Mouse (Mus musculus) MEL (cell line): ENCODE results near the gene Hspa12b. TPM values are rescaled to one million over a fixed set of nuclear protein-coding genes. Genes with fewer than 3 reads are reported as not detected.

Source experiments
- DNase-seq: peaks from one replicate; pipeline ENCODE4 v3.0.0; 2011; ENCODE audit warnings: low read depth, low spot score
- H3K27ac ChIP-seq: 2 replicates; pipeline ENCODE4 v1.5.1; 2012; ENCODE audit warnings: low read depth, mild to moderate bottlenecking, control low read depth, low read length, moderate library complexity; ENCODE audit not compliant: control insufficient read depth
- H3K27me3 ChIP-seq, 2 experiments: fragments of 150-350 bp in 1 of 2; sonication (generic) in 1 of 2; 2 replicates each; pipeline ENCODE4 v1.6.1; 2012; ENCODE audit warnings: low read length in 2 of 2, mild to moderate bottlenecking in 2 of 2, improper control_type of control experiment in 1 of 2, moderate library complexity in 1 of 2; ENCODE audit not compliant: insufficient read depth in 2 of 2, control insufficient read depth in 1 of 2
- H3K36me3 ChIP-seq, 2 experiments: 2 replicates each; pipeline ENCODE4 v1.6.1; 2012 to 2014; ENCODE audit warnings: low read length in 2 of 2, improper control_type of control experiment in 1 of 2, inconsistent platforms in 1 of 2, mild to moderate bottlenecking in 1 of 2; ENCODE audit not compliant: insufficient read depth in 2 of 2, control insufficient read depth in 1 of 2
- H3K4me1 ChIP-seq, 2 experiments: fragments of 150-350 bp in 1 of 2; sonication (generic) in 1 of 2; 2 replicates each; pipeline ENCODE4 v1.6.1; 2012; ENCODE audit warnings: low read length in 2 of 2, improper control_type of control experiment in 1 of 2, mild to moderate bottlenecking in 1 of 2; ENCODE audit not compliant: insufficient read depth in 2 of 2, control insufficient read depth in 1 of 2
- H3K4me3 ChIP-seq, 2 experiments: fragments of 150-350 bp in 1 of 2; sonication (generic) in 1 of 2; 2 replicates each; pipeline ENCODE4 v1.5.1; 2012; ENCODE audit warnings: low read depth in 2 of 2, low read length in 2 of 2, mild to moderate bottlenecking in 2 of 2, moderate library complexity in 2 of 2, control low read depth in 1 of 2, improper control_type of control experiment in 1 of 2; ENCODE audit not compliant: control insufficient read depth in 1 of 2, insufficient read depth in 1 of 2
- H3K79me2 ChIP-seq: 2 replicates; pipeline ENCODE4 v1.6.1; 2012; ENCODE audit warnings: mild to moderate bottlenecking, low read length, moderate library complexity; ENCODE audit not compliant: control insufficient read depth, poor library complexity, insufficient read depth
- H3K9ac ChIP-seq: 2 replicates; pipeline ENCODE4 v1.6.1; 2012; ENCODE audit warnings: low read depth, mild to moderate bottlenecking, control low read depth, low read length, moderate library complexity; ENCODE audit not compliant: control insufficient read depth, poor library complexity, severe bottlenecking
- H3K9me3 ChIP-seq: fragments of 150-350 bp; sonication (generic); replicated peaks from 2 replicates; pipeline ENCODE4 v1.6.1; 2012; ENCODE audit warnings: mild to moderate bottlenecking, low read length, improper control_type of control experiment, moderate library complexity; ENCODE audit not compliant: insufficient read depth
- BHLHE40 ChIP-seq: IDR thresholded peaks from 2 replicates; pipeline ENCODE4 v1.6.1; 2012; ENCODE audit warnings: low read depth, mild to moderate bottlenecking, inconsistent platforms, low read length, improper control_type of control experiment, borderline replicate concordance
- CHD1 ChIP-seq: IDR thresholded peaks from 2 replicates; pipeline ENCODE4 v1.6.1; 2012; ENCODE audit warnings: low read depth, mild to moderate bottlenecking, inconsistent platforms, low read length, improper control_type of control experiment
- CHD2 ChIP-seq: IDR thresholded peaks from 2 replicates; pipeline ENCODE4 v1.6.1; 2011; ENCODE audit warnings: low read length, improper control_type of control experiment
- CTCF ChIP-seq, 3 experiments: IDR thresholded peaks in 2 of 3; conservative IDR thresholded peaks in 1 of 3; 2 replicates each; pipeline ENCODE4 v1.5.1; 2011 to 2012; ENCODE audit warnings: low read length in 3 of 3, low read depth in 2 of 3, mild to moderate bottlenecking in 2 of 3, improper control_type of control experiment in 1 of 3, inconsistent platforms in 1 of 3, mixed read lengths in 1 of 3, moderate library complexity in 1 of 3; ENCODE audit not compliant: control insufficient read depth in 1 of 3, insufficient read depth in 1 of 3, poor library complexity in 1 of 3, severe bottlenecking in 1 of 3
- E2F4 ChIP-seq: IDR thresholded peaks from 2 replicates; pipeline ENCODE4 v1.6.1; 2011; ENCODE audit warnings: low read depth, low read length, improper control_type of control experiment, borderline replicate concordance
- ELF1 ChIP-seq: IDR thresholded peaks from 2 replicates; pipeline ENCODE4 v1.6.1; 2014; ENCODE audit warnings: low read depth, mild to moderate bottlenecking, inconsistent platforms, low read length, improper control_type of control experiment, moderate library complexity
- EP300 ChIP-seq, 2 experiments: IDR thresholded peaks; 2 replicates each; pipeline ENCODE4 v1.6.1; 2011; ENCODE audit warnings: improper control_type of control experiment in 2 of 2, low read length in 2 of 2, low read depth in 1 of 2, mild to moderate bottlenecking in 1 of 2
- ETS1 ChIP-seq: IDR thresholded peaks from 2 replicates; pipeline ENCODE4 v1.6.1; 2012; ENCODE audit warnings: low read depth, mild to moderate bottlenecking, inconsistent platforms, low read length, improper control_type of control experiment, moderate library complexity
- GABPA ChIP-seq: IDR thresholded peaks from 2 replicates; pipeline ENCODE4 v1.6.1; 2012; ENCODE audit warnings: low read depth, mild to moderate bottlenecking, inconsistent platforms, low read length, improper control_type of control experiment, moderate library complexity
- GATA1 ChIP-seq: IDR thresholded peaks from 2 replicates; pipeline ENCODE4 v1.6.1; 2011; ENCODE audit warnings: low read depth, low read length, improper control_type of control experiment
- HCFC1 ChIP-seq: IDR thresholded peaks from 2 replicates; pipeline ENCODE4 v1.6.1; 2012; ENCODE audit warnings: low read depth, mild to moderate bottlenecking, inconsistent platforms, low read length, improper control_type of control experiment, moderate library complexity
- JUND ChIP-seq: IDR thresholded peaks from 2 replicates; pipeline ENCODE4 v1.6.1; 2011; ENCODE audit warnings: low read depth, mild to moderate bottlenecking, improper control_type of control experiment, low read length
- KAT2A ChIP-seq: conservative IDR thresholded peaks from 2 replicates; pipeline ENCODE4 v1.6.1; 2012; ENCODE audit warnings: low read depth, low read length, improper control_type of control experiment, inconsistent platforms
- MAFK ChIP-seq: IDR thresholded peaks from 2 replicates; pipeline ENCODE4 v1.6.1; 2011; ENCODE audit warnings: low read depth, mild to moderate bottlenecking, low read length, improper control_type of control experiment, borderline replicate concordance
- MAZ ChIP-seq: IDR thresholded peaks from 2 replicates; pipeline ENCODE4 v1.6.1; 2012; ENCODE audit warnings: low read depth, mild to moderate bottlenecking, inconsistent platforms, low read length, improper control_type of control experiment
- MEF2A ChIP-seq: IDR thresholded peaks from 2 replicates; pipeline ENCODE4 v1.6.1; 2014; ENCODE audit warnings: low read depth, mild to moderate bottlenecking, inconsistent platforms, low read length, improper control_type of control experiment; ENCODE audit not compliant: poor library complexity, insufficient replicate concordance, severe bottlenecking; ENCODE audit errors: extremely low read depth
- MXI1 ChIP-seq: IDR thresholded peaks from 2 replicates; pipeline ENCODE4 v1.6.1; 2011; ENCODE audit warnings: mild to moderate bottlenecking, low read depth, low read length, improper control_type of control experiment
- MYC ChIP-seq: IDR thresholded peaks from 2 replicates; pipeline ENCODE4 v1.6.1; 2011; ENCODE audit warnings: low read depth, mild to moderate bottlenecking, low read length, improper control_type of control experiment, moderate library complexity
- NELFE ChIP-seq: IDR thresholded peaks from 2 replicates; pipeline ENCODE4 v1.6.1; 2011; ENCODE audit warnings: low read depth, low read length, improper control_type of control experiment
- NRF1 ChIP-seq: IDR thresholded peaks from 2 replicates; pipeline ENCODE4 v1.6.1; 2014; ENCODE audit warnings: low read depth, mild to moderate bottlenecking, inconsistent platforms, low read length, improper control_type of control experiment, moderate library complexity; ENCODE audit not compliant: poor library complexity, insufficient read depth, severe bottlenecking
- POLR2A ChIP-seq, 2 experiments: IDR thresholded peaks; 2 replicates each; pipeline ENCODE4 v1.6.1; 2011 to 2012; ENCODE audit warnings: low read length in 2 of 2, mild to moderate bottlenecking in 2 of 2, control low read depth in 1 of 2, improper control_type of control experiment in 1 of 2, low read depth in 1 of 2, moderate library complexity in 1 of 2; ENCODE audit not compliant: control insufficient read depth in 1 of 2, insufficient read depth in 1 of 2, poor library complexity in 1 of 2
- POLR2AphosphoS2 ChIP-seq: IDR thresholded peaks from 2 replicates; pipeline ENCODE4 v1.6.1; 2011; ENCODE audit warnings: low read length, improper control_type of control experiment
- POLR2AphosphoS5 ChIP-seq: IDR thresholded peaks from 2 replicates; pipeline ENCODE4 v1.6.1; 2012; ENCODE audit warnings: low read depth, borderline replicate concordance, mild to moderate bottlenecking, inconsistent platforms, low read length, moderate library complexity, mixed read lengths
- RAD21 ChIP-seq: IDR thresholded peaks from 2 replicates; pipeline ENCODE4 v1.6.1; 2011; ENCODE audit warnings: mild to moderate bottlenecking, low read depth, low read length, improper control_type of control experiment
- RCOR1 ChIP-seq: IDR thresholded peaks from 2 replicates; pipeline ENCODE4 v1.6.1; 2012; ENCODE audit warnings: low read depth, mild to moderate bottlenecking, inconsistent platforms, low read length, improper control_type of control experiment
- SMC3 ChIP-seq: IDR thresholded peaks from 2 replicates; pipeline ENCODE4 v1.6.1; 2011; ENCODE audit warnings: low read depth, low read length, improper control_type of control experiment
- TAL1 ChIP-seq: IDR thresholded peaks from 2 replicates; pipeline ENCODE4 v1.6.1; 2012; ENCODE audit warnings: mild to moderate bottlenecking, inconsistent platforms, low read length, moderate library complexity, mixed read lengths
- TBP ChIP-seq: IDR thresholded peaks from 2 replicates; pipeline ENCODE4 v1.8.0; 2011; ENCODE audit warnings: low read depth, low read length, improper control_type of control experiment
- TCF12 ChIP-seq: IDR thresholded peaks from 2 replicates; pipeline ENCODE4 v1.6.1; 2014; ENCODE audit warnings: low read depth, mild to moderate bottlenecking, inconsistent platforms, low read length, improper control_type of control experiment, moderate library complexity
- UBTF ChIP-seq: IDR thresholded peaks from 2 replicates; pipeline ENCODE4 v1.6.1; 2012; ENCODE audit warnings: low read depth, mild to moderate bottlenecking, inconsistent platforms, low read length, improper control_type of control experiment, moderate library complexity, borderline replicate concordance; ENCODE audit not compliant: insufficient read depth
- USF1 ChIP-seq: IDR thresholded peaks from 2 replicates; pipeline ENCODE4 v1.6.1; 2014; ENCODE audit warnings: low read depth, mild to moderate bottlenecking, inconsistent platforms, low read length, improper control_type of control experiment, moderate library complexity
- USF2 ChIP-seq, 2 experiments: IDR thresholded peaks; 2 replicates each; pipeline ENCODE4 v1.6.1; 2011 to 2012; ENCODE audit warnings: improper control_type of control experiment in 2 of 2, low read length in 2 of 2, borderline replicate concordance in 1 of 2, inconsistent platforms in 1 of 2, low read depth in 1 of 2, mild to moderate bottlenecking in 1 of 2; ENCODE audit not compliant: insufficient read depth in 1 of 2
- ZC3H11A ChIP-seq: IDR thresholded peaks from 2 replicates; pipeline ENCODE4 v1.6.1; 2012; ENCODE audit warnings: low read depth, mild to moderate bottlenecking, inconsistent platforms, low read length, improper control_type of control experiment
- ZKSCAN1 ChIP-seq: IDR thresholded peaks from 2 replicates; pipeline ENCODE4 v1.6.1; 2012; ENCODE audit warnings: low read depth, mild to moderate bottlenecking, inconsistent platforms, low read length, improper control_type of control experiment, moderate library complexity
- ZMIZ1 ChIP-seq: IDR thresholded peaks from 2 replicates; pipeline ENCODE4 v1.6.1; 2012; ENCODE audit warnings: low read depth, mild to moderate bottlenecking, inconsistent platforms, low read length, improper control_type of control experiment, moderate library complexity
- ZNF384 ChIP-seq: IDR thresholded peaks from 2 replicates; pipeline ENCODE4 v1.6.1; 2012; ENCODE audit warnings: low read depth, mild to moderate bottlenecking, inconsistent platforms, low read length, improper control_type of control experiment
- polyA plus RNA-seq, 2 experiments: library from polyadenylated mRNA; stranded (reverse) in 1 of 2; unstranded in 1 of 2; fragments of >175 nt in 1 of 2; fragments of >200 nt in 1 of 2; gene quantifications; 2 replicates each; pipeline versions ENCODE4 v1.2.1 to v1.2.4; 2012; ENCODE audit warnings: low replicate concordance in 2 of 2, low read depth in 1 of 2; ENCODE audit not compliant: insufficient read length in 2 of 2, insufficient read depth in 1 of 2, missing spikeins in 1 of 2
- total RNA-seq: library from RNA; depleted of rRNA; stranded (reverse); fragments of 300-350 nt; gene quantifications from 2 replicates; pipeline ENCODE4 v1.2.3, GENCODE M21; 2012

Gene Hspa12b
- total and polyA plus RNA-seq, 3 experiments, result 0.04 to 1.2 TPM; not detected in 1

- peak; percentile 99 for DNase-seq
- Histone ChIP-seq H3K27ac (peak within 1 kb of the TSS; percentile 45), H3K27me3 (no peaks in the 10 kb centered on the region), H3K4me1 (peaks cover 0 to 4% of the 10 kb centered on the region in 2 experiments; a peak in 1 of 4 replicates), H3K79me2 (peaks cover 6% of the 10 kb centered on the region), H3K9ac (peak within 1 kb of the TSS; percentile 78), H3K4me3 (peak within 1 kb of the TSS; percentile 66 to 80), H3K9me3 (no peaks in the 10 kb centered on the region), H3K36me3 (no peaks in the 10 kb centered on the region; a peak in 2 of 4 replicates)
- TF ChIP-seq EP300 (IDR thresholded peaks at IDR 0.05; ENCODE audit: low read depth in 1 of 2, low read length in 2 of 2) (no peak), HCFC1 (no peak; the same call in none of the 2 replicates), RAD21 (no peak), KAT2A (no peak), RCOR1 (no peak), GABPA (no peak), ZNF384 (no peak), CHD1 (no peak), BHLHE40 (peak; percentile 92), MYC (peak; percentile 86), POLR2AphosphoS2 (peak; percentile 96), TCF12 (no peak; the same call in 1 of the 2 replicates), UBTF (no peak), CTCF (IDR thresholded peaks at IDR 0.05 in 2 of 3, conservative IDR thresholded peaks at IDR 0.05 in 1 of 3; ENCODE audit: control insufficient read depth in 1 of 3, insufficient read depth in 1 of 3, low read depth in 2 of 3, low read length in 3 of 3, poor library complexity in 1 of 3, severe bottlenecking in 1 of 3) (no peak), ZC3H11A (no peak), CHD2 (no peak; the same call in 1 of the 2 replicates), ZKSCAN1 (no peak), MAZ (no peak), ETS1 (0 out of 2 replicates have a peak, but pooled peaks have one; percentile 28), NRF1 (peak; percentile 32; the same call in 1 of the 2 replicates), GATA1 (no peak), MXI1 (peak; percentile 86), SMC3 (no peak), JUND (no peak), TBP (peak; percentile 40; the same call in 1 of the 2 replicates), USF1 (peak; percentile 100), ELF1 (0 out of 2 replicates have a peak, but pooled peaks have one; percentile 7), MAFK (no peak), POLR2AphosphoS5 (peak; percentile 84; the same call in 1 of the 2 replicates), POLR2A (IDR thresholded peaks at IDR 0.05; ENCODE audit: control insufficient read depth in 1 of 2, insufficient read depth in 1 of 2, low read depth in 1 of 2, low read length in 2 of 2, poor library complexity in 1 of 2) (peak; percentile 89 to 96), E2F4 (no peak), NELFE (peak; percentile 95), MEF2A (no peak), USF2 (IDR thresholded peaks at IDR 0.05; ENCODE audit: borderline replicate concordance in 1 of 2, insufficient read depth in 1 of 2, low read depth in 1 of 2, low read length in 2 of 2) (peak; percentile 85 to 96), TAL1 (no peak), ZMIZ1 (peak; percentile 91)
Observed at GRCm38 (mm10) chr2:131159938-131160581, 33.0 kb downstream of the Hspa12b start, which contains the start of gene 1700037H04Rik. TSS of gene 1700037H04Rik (minus strand) at chr2:131160081.
